Mouse (Mus musculus): ENCODE results near the gene Sh3bp1.

The Sh3bp1 gene

DNA sequence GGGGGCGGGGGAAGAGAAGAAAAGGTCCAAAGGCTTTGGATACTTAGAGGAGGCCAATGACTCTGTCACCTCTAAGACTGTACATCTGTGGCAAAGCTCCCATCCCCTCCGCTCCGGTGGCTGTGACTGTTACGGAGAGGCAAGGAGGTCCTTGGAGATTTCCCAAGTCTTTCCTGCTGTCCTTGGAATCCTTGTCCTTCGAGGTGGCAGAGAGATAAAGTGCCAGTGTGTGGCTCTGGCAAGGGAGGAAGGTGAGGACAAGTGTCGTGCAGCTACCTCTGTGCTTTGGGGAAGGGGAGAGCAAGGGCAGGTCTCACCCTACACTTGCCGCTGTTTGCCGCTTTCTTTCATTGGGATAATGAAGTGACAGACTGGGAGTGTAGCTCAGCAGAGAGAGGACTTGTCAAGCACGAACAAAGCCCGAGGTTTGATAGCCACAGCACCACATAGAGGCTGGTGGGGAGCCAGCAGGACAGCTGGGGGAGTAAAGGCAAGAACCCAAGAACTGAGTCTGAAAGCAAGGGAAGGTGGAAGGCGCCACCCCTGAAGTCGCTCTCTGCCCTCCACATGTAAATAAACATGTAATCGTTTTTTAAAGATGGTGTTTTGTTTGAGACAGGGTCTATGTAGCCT is 25.6 kb upstream of the Sh3bp1 start:
- TF ChIP-seq GATA4 (IDR thresholded peaks at IDR 0.05; ENCODE audit: insufficient replicate concordance, low read length): no peak

DNA sequence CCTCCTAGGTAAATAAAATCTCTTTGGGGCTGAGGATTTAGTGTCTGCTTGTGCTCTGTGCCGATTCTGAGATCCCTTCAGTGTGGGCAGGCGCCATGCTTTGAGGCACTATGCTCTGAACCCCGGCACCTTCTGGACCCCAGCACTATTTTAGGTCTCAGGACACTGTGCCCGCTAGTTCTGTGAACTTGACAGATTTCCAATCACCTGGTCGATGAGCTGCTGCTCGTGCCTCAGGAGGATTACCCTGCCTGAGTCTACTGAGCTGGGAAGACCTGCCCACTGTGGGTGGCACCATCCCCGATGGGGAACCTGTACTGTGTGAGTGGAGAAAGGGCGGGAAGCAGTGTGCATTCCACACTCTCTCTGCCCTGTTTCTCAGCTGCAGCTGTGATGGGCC is 24.6 kb upstream of the Sh3bp1 start:
- no peak for TF ChIP-seq GATA4 (IDR thresholded peaks at IDR 0.05; ENCODE audit: insufficient replicate concordance, low read length)

- TF ChIP-seq GATA4 (IDR thresholded peaks at IDR 0.05; ENCODE audit: insufficient replicate concordance, low read length): no peak
Measured at GRCm38 (mm10) chr15:78875537-78875936, 24.0 kb upstream of the Sh3bp1 start.

GRCm38 (mm10) chr15:78876258-78876696 is 23.3 kb upstream of the Sh3bp1 start:
- TF ChIP-seq GATA4 (IDR thresholded peaks at IDR 0.05; ENCODE audit: insufficient replicate concordance, low read length): peak; percentile 22; the same call in 1 of the 2 replicates

DNA sequence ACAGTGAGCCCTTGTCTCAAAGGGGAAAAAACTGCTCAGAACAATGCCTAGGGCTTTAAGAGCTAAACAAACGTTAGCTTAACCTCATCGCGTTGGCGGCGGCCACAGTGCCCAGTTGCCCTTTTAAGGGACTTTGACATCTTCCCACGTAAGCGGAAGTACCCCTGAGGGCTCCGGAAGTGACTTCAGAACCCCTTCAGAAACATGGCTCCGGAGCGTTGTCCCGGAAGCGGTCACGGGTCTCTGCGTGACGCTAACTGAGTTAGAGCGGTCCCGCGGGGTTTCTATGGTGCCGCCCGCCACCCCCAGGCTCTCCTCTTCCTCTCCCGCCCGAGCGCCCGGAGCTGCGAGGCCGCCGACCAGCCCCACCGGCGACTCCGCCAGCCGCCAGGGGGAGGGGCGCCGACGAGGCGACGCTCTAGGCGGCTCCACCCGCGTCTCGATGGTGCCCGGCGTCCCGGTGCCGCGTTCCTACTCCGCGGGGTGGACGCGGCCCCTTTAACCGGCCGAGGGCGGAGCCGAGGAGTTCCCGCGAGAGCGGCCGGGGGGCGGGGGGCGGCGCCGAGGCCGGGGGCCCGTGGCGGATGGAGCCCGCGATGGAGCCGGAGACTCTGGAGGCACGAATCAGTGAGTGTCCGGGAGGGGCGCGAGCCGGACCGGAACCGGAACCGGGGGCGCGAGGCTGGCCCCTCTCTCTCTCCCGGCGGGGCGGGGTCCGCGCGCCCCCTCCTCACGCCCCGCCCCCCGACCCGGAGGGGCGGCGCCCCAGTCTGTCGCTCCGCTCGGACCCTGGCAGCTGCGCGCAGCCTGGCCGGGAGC is 22.4 kb upstream of the Sh3bp1 start, which contains the start of gene Gga1:
Gene Gga1, plus strand, starts transcription at position 200 of the 819 bp plus-strand sequence.
- no peak for TF ChIP-seq GATA4 (IDR thresholded peaks at IDR 0.05; ENCODE audit: insufficient replicate concordance, low read length)

GRCm38 (mm10) chr15:78877810-78878390 is 21.7 kb upstream of the Sh3bp1 start:
- TF ChIP-seq GATA4 (IDR thresholded peaks at IDR 0.05; ENCODE audit: insufficient replicate concordance, low read length): no peak

GRCm38 (mm10) chr15:78880432-78880831 is 19.1 kb upstream of the Sh3bp1 start:
- no peak for TF ChIP-seq GATA4 (IDR thresholded peaks at IDR 0.05; ENCODE audit: insufficient replicate concordance, low read length)

GRCm38 (mm10) chr15:78881828-78882227 is 17.7 kb upstream of the Sh3bp1 start:
- no peak for TF ChIP-seq GATA4 (IDR thresholded peaks at IDR 0.05; ENCODE audit: insufficient replicate concordance, low read length)

- TF ChIP-seq GATA4 (IDR thresholded peaks at IDR 0.05; ENCODE audit: insufficient replicate concordance, low read length): no peak
Measured at GRCm38 (mm10) chr15:78889401-78889853, 10.1 kb upstream of the Sh3bp1 start.

- no peak for TF ChIP-seq GATA4 (IDR thresholded peaks at IDR 0.05; ENCODE audit: insufficient replicate concordance, low read length)
Measured at GRCm38 (mm10) chr15:78892440-78892839, 7.1 kb upstream of the Sh3bp1 start.

- no peak for TF ChIP-seq GATA4 (IDR thresholded peaks at IDR 0.05; ENCODE audit: insufficient replicate concordance, low read length)
Measured at GRCm38 (mm10) chr15:78894726-78895125, 4.8 kb upstream of the Sh3bp1 start.

DNA sequence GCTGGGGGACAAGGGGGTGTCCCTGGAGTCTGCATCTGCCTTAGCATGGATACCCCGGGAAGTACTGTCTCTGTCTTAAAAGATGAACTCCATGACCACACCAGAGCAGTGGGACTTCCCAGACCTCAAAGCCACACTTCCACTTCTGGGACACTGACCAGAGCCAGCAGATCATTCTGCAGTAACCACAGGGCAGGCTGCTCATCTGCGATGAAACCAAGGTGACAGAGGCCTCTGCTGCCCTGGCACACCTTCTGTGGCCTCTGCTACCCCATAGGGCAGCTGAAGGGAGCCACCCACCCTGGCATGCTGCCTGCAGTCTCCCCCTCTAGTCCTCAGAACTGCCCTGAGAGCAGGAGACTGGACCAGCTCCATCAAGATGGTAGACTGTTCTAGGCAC is 3.8 kb upstream of the Sh3bp1 start:
- no peak for TF ChIP-seq GATA4 (IDR thresholded peaks at IDR 0.05; ENCODE audit: insufficient replicate concordance, low read length)

DNA sequence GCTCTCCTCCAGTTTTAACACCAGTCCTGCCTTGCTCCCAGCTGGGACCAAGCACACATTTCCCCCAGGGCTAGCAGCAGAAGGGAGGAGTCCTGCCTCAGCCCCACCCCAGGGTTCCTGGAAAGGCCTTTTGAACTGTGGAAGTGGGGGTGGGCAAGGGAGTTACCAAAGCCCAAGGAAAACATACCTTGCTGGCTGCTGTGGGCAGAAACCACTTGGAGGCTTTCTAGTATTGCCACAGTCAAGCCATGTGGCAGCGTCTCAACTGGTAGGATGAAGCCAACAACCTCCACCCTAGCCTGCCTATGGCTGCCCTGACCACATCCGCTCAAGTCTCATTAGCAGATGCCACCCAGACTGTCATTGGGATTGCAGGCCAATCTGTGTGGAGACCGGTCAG is 3.4 kb upstream of the Sh3bp1 start:
- no peak for TF ChIP-seq GATA4 (IDR thresholded peaks at IDR 0.05; ENCODE audit: insufficient replicate concordance, low read length)

GRCm38 (mm10) chr15:78897488-78897887 is 2.1 kb upstream of the Sh3bp1 start:
- no peak for TF ChIP-seq GATA4 (IDR thresholded peaks at IDR 0.05; ENCODE audit: insufficient replicate concordance, low read length)

DNA sequence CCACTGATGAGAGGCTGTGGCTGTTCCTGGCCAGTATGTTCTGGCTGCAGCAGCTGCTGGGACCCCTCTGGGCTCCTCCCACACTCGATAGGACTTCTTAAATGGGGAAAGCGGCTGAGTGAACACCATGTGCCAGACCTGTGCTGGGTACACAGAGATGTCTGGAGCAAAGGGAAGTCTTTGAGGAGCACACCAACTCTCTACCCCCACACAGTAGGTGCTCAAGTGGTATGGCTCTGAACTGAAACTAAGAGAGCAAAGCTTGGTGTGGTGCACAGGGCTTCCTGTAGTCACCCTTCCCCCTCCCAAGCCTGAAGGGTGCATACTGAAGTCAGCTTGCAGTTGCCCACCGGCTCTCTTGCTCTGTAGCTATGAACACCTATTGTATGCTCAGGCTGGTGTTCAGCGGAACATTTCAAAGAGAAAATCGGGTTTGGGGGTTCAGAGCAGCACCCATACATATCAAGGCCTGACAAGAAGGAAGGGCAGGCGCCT is 1.0 kb upstream of the Sh3bp1 start:
- TF ChIP-seq GATA4 (IDR thresholded peaks at IDR 0.05; ENCODE audit: insufficient replicate concordance, low read length): no peak

- TF ChIP-seq GATA4 (IDR thresholded peaks at IDR 0.05; ENCODE audit: insufficient replicate concordance, low read length): no peak
Measured at GRCm38 (mm10) chr15:78899409-78899739, 194 bp upstream of the Sh3bp1 start, which contains the start of gene Gm49510. Gene Gm49510 (plus strand): TSS chr15:78899667.
